Mouse (Mus musculus) heart, embryonic 14.5 days (tissue): ENCODE data around the gene App. TPM values are rescaled to one million over a fixed set of nuclear protein-coding genes. Genes with fewer than 3 reads are reported as not detected.
A peak's percentile ranks its signal among the peaks of the same experiment; 100 is the strongest.

Experiments used
- ATAC-seq: fragments of 200-750 bp; cut with Nextera tagmentation; 2 replicates; pipeline ENCODE4 v1.8.0; 2017; ENCODE audit warnings: low read depth, moderate TSS enrichment; ENCODE audit not compliant: insufficient number of reproducible peaks, insufficient read depth, low FRiP score
- H3K27ac ChIP-seq, 2 experiments: fragments of 200-500 bp in 1 of 2; fragments of 300-500 bp in 1 of 2; sonication (generic) in 1 of 2; replicated peaks in 1 of 2; 2 replicates each; pipeline ENCODE4 v1.5.1; 2012 to 2014; ENCODE audit warnings: low read depth in 2 of 2, low read length in 2 of 2, control low read depth in 1 of 2, mild to moderate bottlenecking in 1 of 2, mixed read lengths in 1 of 2; ENCODE audit not compliant: control insufficient read depth in 1 of 2, insufficient read depth in 1 of 2
- H3K27me3 ChIP-seq: fragments of 300-500 bp; sonication (generic); 2 replicates; pipeline ENCODE4 v1.6.1; 2014; ENCODE audit warnings: mild to moderate bottlenecking, low read length, control low read depth; ENCODE audit not compliant: control insufficient read depth, insufficient read depth
- H3K36me3 ChIP-seq: fragments of 300-500 bp; sonication (generic); 2 replicates; pipeline ENCODE4 v1.6.1; 2014; ENCODE audit warnings: mild to moderate bottlenecking, control low read depth, low read length, mixed read lengths; ENCODE audit not compliant: control insufficient read depth, insufficient read depth
- H3K4me1 ChIP-seq, 2 experiments: fragments of 200-500 bp in 1 of 2; fragments of 300-500 bp in 1 of 2; sonication (generic) in 1 of 2; 2 replicates each; pipeline ENCODE4 v1.6.1; 2012 to 2014; ENCODE audit warnings: low read length in 2 of 2, control low read depth in 1 of 2, mixed read lengths in 1 of 2; ENCODE audit not compliant: control insufficient read depth in 2 of 2, insufficient read depth in 2 of 2
- H3K4me2 ChIP-seq: fragments of 300-500 bp; sonication (generic); 2 replicates; pipeline ENCODE4 v1.6.1; 2014; ENCODE audit warnings: mild to moderate bottlenecking, low read length
- H3K4me3 ChIP-seq, 2 experiments: fragments of 200-500 bp in 1 of 2; fragments of 300-500 bp in 1 of 2; sonication (generic) in 1 of 2; 2 replicates each; pipeline ENCODE4 v1.5.1; 2012 to 2014; ENCODE audit warnings: low read length in 2 of 2, mild to moderate bottlenecking in 2 of 2, control low read depth in 1 of 2, low read depth in 1 of 2, moderate library complexity in 1 of 2; ENCODE audit not compliant: control insufficient read depth in 1 of 2, insufficient read depth in 1 of 2
- H3K9ac ChIP-seq: fragments of 300-500 bp; sonication (generic); 2 replicates; pipeline ENCODE4 v1.6.1; 2014; ENCODE audit warnings: mild to moderate bottlenecking, low read length
- H3K9me3 ChIP-seq: fragments of 300-500 bp; sonication (generic); 2 replicates; pipeline ENCODE4 v1.6.1; 2016; ENCODE audit warnings: low read length, control low read depth; ENCODE audit not compliant: control insufficient read depth
- WGBS: fragments of 180-500 bp; shearing (Covaris S2); extraction: QIAGEN DNeasy Blood & Tissue Kit; methylation state at CpG from one replicate; pipeline ENCODE4 v1.1.7; 2014; 5-methylcytosine and 5-hydroxymethylcytosine counted together
- polyA plus RNA-seq: library from polyadenylated mRNA; unstranded; fragments of >200 nt; fragmentation: Nextera tagmentation; extraction: Ambion mirVana; gene quantifications from 2 replicates; pipeline ENCODE4 v1.2.1, GENCODE M21; 2014

Gene App
- polyA plus RNA-seq, 1 experiment from 2014 or later = 169 TPM

DNA sequence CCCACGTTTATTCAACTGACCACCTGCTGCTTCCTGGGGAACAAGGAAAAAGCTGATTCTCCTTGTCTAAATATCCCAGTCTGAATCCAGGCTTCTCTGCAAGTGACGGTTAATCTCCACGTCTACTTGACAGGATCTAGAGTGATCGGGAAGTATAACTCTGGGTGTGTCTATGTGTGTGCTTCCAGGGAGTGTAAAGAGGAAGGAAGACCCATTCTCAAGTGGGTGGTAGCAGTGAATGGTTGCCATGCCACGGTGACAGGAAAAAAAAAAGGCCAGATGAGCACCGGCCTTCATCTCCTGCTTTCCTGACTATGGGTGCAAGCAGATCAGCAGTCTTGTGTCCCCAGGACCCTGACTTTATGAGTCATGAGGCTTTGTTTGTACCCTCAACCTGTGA lies 10.8 kb downstream of the App start:
- Histone ChIP-seq H3K36me3 (peaks cover 5% of the 10 kb centered on the region; the same call in 1 of the 2 replicates), H3K27me3 (no peaks in the 10 kb centered on the region), H3K9me3 (no peaks in the 10 kb centered on the region), H3K4me3 (no peak overlapping the region), H3K4me2 (no peak overlapping the region), H3K27ac (no peak overlapping the region), H3K4me1 (peaks cover 3 to 14% of the 10 kb centered on the region in 2 experiments; a peak in 3 of 4 replicates), H3K9ac (no peak overlapping the region)
- 58% methylated on average over 6 of the region's 6 CpGs for WGBS
- ATAC-seq = no peak

DNA sequence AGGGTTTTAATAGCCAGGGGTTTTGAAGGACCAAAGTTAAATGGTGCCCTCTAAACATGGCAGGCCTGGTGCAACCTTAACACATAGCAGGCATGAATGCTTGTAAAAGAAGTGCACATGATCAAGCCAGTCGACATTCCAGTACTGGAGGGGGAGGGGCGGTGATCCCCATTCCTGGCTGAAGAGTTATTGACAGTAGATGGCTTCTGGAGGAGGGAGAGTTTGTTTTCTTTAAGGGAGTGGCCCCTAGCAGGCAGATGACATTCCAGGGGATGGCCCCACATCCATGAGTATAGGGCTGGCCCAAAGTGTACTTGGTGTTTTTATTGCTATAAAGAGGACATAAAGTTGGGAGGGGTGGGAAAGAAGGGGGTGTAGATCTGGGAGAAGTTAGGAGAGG lies 13.4 kb downstream of the App start:
- peaks cover 5% of the 10 kb centered on the region; the same call in 1 of the 2 replicates for H3K36me3 ChIP-seq
- no peaks in the 10 kb centered on the region for H3K9me3 ChIP-seq
- WGBS = 34% methylated on average over 2 of the region's 2 CpGs
- H3K4me3 ChIP-seq = no peak overlapping the region
- ATAC-seq = no peak
- no peak overlapping the region for H3K4me2 ChIP-seq
- no peak overlapping the region for H3K9ac ChIP-seq
- no peak overlapping the region for H3K27ac ChIP-seq
- H3K27me3 ChIP-seq = no peaks in the 10 kb centered on the region
- peaks cover 3 to 23% of the 10 kb centered on the region in 2 experiments for H3K4me1 ChIP-seq

DNA sequence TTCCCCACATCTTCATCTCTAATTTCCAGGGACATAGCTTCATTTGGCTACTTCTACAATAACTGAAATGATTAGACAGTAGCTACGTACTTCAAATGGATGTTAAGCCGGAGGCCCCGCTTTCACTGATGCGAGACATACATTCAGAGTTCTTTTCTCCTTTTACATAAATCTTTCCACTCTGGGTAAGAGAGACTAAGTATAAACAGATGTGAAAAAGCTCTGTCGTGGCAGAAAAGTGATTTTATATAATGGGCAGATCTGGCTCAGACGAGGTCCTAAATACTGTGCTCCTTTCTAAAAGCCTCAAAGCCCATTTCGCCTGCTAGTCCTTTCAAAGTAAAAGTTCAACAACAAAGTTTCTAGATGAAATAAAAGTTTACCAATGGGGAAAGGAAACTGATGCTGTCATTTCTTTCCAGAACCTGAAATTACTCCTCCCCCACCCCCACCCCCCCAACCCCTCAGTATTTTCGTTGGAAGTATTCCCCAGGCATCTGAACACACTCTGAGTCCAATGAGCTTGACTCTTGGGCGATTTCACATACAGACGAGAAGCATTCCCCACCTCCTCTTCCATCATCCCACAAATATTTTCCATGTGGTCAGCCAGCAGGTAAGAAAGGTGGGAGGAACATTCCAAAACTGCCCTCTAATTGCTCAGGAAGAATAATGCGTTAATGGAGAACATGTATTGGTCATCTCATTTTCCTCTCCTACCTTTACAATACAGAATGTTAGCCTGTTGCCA lies 15.6 kb downstream of the App start:
- Histone ChIP-seq H3K27me3 (no peaks in the 10 kb centered on the region), H3K4me3 (no peak overlapping the region), H3K27ac (no peak overlapping the region), H3K9me3 (no peaks in the 10 kb centered on the region), H3K9ac (no peak overlapping the region), H3K4me2 (no peak overlapping the region), H3K4me1 (peaks cover 3 to 29% of the 10 kb centered on the region in 2 experiments), H3K36me3 (peaks cover 5% of the 10 kb centered on the region; the same call in 1 of the 2 replicates)
- 74% methylated on average over 11 of the region's 11 CpGs for WGBS
- no peak for ATAC-seq

DNA sequence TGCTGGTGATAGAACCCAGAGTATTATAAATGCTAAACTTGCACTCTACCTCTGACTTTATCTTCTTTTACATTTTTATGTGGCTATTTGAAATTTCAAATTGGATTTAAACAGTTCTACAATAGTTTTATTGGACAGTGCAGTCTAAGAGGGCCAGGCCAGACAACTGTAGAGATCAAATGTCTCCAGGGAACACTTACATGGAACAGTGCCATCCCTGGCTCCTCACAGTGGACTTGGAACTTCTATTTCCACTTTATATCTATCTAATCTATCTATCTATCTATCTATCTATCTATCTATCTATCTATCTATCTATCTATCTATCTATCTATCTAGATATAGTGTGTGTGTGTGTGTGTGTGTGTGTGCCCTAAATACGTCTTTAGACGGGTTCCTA lies 16.4 kb downstream of the App start:
- Histone ChIP-seq H3K9me3 (no peaks in the 10 kb centered on the region), H3K27ac (no peak overlapping the region), H3K9ac (no peak overlapping the region), H3K4me2 (no peak overlapping the region), H3K4me3 (no peak overlapping the region), H3K4me1 (peaks cover 7 to 37% of the 10 kb centered on the region in 2 experiments), H3K27me3 (no peaks in the 10 kb centered on the region), H3K36me3 (no peaks in the 10 kb centered on the region)
- 94% methylated on average over 2 of the region's 2 CpGs for WGBS
- ATAC-seq = no peak

DNA sequence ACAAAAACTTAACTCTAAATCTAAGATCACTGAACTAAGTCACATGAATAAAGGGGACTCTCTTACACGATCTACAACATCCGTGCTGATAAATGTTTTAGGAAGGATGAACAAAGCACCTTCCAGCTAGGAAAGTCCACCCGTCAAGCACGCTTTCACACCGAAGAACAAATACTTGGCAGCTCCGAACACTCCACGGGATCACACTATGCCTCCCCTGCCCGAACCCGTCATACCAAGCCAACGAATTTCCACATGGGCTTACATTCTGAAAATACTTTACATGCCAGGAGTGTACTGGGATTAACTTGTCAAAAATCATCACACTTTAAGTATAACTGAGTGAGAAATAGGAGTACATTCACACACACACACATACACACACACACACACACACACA lies 17.7 kb downstream of the App start:
- 0 out of 2 replicates have a peak, but pooled peaks have one; percentile 36 for ATAC-seq
- peak overlapping the region; percentile 37 to 50; a peak in 3 of 4 replicates for H3K27ac ChIP-seq
- H3K4me3 ChIP-seq = no peak overlapping the region
- H3K9me3 ChIP-seq = no peaks in the 10 kb centered on the region
- H3K4me1 ChIP-seq = peaks cover 16 to 49% of the 10 kb centered on the region in 2 experiments
- H3K9ac ChIP-seq = peak overlapping the region; percentile 21; the same call in 1 of the 2 replicates
- H3K36me3 ChIP-seq = no peaks in the 10 kb centered on the region
- H3K4me2 ChIP-seq = peak overlapping the region; percentile 40
- no peaks in the 10 kb centered on the region for H3K27me3 ChIP-seq
- WGBS = 42% methylated on average over 10 of the region's 10 CpGs

DNA sequence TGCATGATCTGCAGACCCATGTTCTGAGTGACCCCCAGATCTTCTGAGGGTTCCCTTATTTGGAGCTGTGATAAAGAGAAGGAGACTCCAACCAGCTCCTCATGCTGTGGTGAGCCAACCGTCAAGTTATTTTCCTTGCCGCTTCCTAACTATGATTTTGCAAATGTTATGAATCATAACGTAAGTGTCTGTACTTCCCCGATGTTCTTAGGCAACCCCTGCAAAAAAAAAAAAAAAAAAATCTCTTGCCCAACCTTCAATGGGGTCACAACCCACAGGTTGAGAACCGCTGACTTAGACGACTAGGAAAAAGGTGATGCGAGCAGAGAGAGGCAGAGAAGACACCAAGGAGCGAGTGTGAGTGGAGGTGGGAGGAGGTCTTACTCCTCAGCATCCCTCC lies 21.1 kb downstream of the App start:
- peak overlapping the region in 1 of 2 experiments; percentile 54; a peak in 2 of 4 replicates for H3K27ac ChIP-seq
- H3K9me3 ChIP-seq = no peaks in the 10 kb centered on the region
- H3K36me3 ChIP-seq = no peaks in the 10 kb centered on the region
- whole genome bisulfite sequencing = 81% methylated on average over 8 of the region's 8 CpGs
- H3K9ac ChIP-seq = 0 out of 2 replicates have a peak overlapping the region, but pooled peaks have one; percentile 57
- no peak overlapping the region for H3K4me2 ChIP-seq
- ATAC-seq = no peak
- H3K4me1 ChIP-seq = peaks cover 21 to 68% of the 10 kb centered on the region in 2 experiments
- no peak overlapping the region for H3K4me3 ChIP-seq
- H3K27me3 ChIP-seq = no peaks in the 10 kb centered on the region

DNA sequence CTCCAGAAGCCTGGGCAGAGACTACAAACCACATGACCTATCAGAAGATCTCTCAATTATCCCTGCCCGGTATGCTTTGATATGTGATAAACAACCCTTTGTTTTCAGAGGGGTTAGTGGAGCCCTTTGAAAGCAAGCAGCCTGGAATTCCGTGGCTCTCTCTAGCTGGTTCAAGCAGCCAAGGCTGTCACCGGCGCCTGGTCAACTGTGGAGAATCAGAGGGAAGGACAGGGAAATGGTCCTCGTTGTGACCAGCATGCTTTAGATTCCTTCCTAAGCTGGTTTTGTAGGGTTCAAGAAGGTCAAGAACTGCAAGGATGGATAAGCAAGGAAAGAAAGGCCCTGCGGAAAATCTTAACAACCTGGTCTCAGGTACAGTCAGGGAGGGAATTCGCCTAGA lies 21.9 kb downstream of the App start:
- 10% methylated on average over 7 of the region's 7 CpGs for WGBS
- peak overlapping the region; percentile 54 to 65 for H3K27ac ChIP-seq
- no peaks in the 10 kb centered on the region for H3K27me3 ChIP-seq
- peak overlapping the region; percentile 49 for H3K4me2 ChIP-seq
- H3K9me3 ChIP-seq = no peaks in the 10 kb centered on the region
- H3K4me1 ChIP-seq = peaks cover 21 to 74% of the 10 kb centered on the region in 2 experiments
- H3K36me3 ChIP-seq = no peaks in the 10 kb centered on the region
- H3K9ac ChIP-seq = peak overlapping the region; percentile 57
- no peak for ATAC-seq
- no peak overlapping the region for H3K4me3 ChIP-seq
